Mouse (Mus musculus) megakaryocyte progenitor cell, adult 5-6 weeks (primary cell): ENCODE measurements around the gene Samd13. TPM values are rescaled to one million over a fixed set of nuclear protein-coding genes. Genes with fewer than 3 reads are reported as not detected.

ENCODE experiments used
- ATAC-seq: replicated peaks from 2 replicates; pipeline ENCODE4 v1.8.0; 2016; ENCODE audit warnings: mild to moderate bottlenecking, moderate TSS enrichment, inconsistent platforms; ENCODE audit not compliant: poor library complexity
- total RNA-seq, 2 experiments: library from RNA; stranded (forward) in 1 of 2; stranded (reverse) in 1 of 2; fragments of 157-497, 149-512 nt in 1 of 2; fragments of 200-1000 nt in 1 of 2; gene quantifications; 2 replicates each; pipeline versions ENCODE4 v1.2.3 to v1.2.4; 2015 to 2017

Gene Samd13
- total RNA-seq, 2 experiments from 2014 or later, result 0.96 to 1.2 TPM

DNA sequence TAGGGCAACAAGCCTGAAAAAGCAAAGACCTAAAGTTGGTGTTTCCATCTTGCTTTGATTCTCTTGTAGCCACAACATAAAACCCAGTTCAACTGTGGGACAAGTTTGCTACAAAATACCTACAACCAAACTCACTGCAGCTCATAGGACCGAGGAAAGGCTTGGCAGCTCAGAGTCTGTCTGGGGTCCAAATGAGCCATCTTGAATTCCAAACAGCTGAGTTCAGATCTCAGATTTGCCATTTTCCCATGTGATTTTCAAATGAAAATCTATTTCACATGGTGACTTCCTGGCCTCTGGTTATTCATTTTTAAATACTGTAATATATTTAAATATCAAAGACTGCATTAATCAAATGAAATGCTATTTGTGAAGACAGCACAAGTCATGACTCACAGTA is 10.3 kb downstream of the Samd13 start:
- ATAC-seq, result no peak

DNA sequence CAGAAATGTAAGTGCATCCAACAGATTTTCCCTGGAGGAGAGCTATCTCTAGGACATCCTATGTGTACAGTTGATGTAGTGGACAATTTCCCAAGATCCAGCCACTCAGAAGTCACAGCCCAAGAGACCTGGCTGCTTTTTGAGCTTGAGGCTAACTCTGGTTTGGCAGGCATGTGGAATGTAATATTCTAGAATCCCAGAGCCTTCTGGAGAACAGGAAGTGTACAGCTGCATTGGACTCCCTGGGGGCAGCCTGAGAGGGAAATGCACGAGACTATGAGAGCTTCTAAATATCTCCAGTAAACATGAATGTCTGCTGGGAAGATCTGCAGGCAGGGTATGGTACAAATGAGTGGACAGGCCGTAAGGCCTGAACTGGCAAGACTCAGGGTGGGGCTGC is 14.3 kb downstream of the Samd13 start:
- ATAC-seq, result no peak

DNA sequence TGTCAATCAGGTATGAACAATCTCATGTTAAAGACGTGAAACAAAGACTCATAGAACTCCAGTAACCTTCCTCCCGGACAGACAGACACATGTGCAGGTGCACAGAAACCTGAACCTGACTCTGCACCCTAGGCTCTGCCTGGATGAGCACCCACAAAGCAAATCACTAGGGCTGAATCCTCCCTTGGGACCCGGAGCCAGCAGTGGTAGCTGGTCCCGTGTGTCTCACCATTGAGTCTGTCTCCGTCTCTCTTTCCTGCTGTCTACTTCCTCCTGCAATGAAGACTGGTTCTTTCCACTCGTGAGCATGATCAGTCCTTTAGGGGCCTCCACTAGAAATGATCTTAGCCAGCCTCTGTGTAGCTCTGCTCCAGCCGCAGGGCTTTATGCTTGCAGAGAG is 23.5 kb downstream of the Samd13 start:
- ATAC-seq, result no peak

DNA sequence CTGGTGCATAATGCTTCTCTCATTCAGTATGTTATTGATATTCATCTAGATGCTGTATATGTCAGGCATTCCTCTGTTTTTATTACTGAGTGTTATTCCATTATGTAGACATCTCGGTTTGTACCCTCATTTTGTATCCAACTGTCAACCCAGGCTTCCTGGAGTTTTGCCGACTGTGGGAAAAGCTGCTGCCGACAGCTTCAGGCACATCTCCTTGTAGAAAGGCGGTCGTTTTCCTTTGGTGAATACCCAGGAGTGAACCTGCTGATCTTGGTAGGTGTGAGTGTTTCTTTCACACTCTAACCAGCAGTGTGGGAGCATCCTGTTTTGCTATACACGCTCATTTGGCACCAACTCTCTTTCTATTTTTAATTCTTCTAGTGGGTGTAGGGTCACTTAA is 24.4 kb downstream of the Samd13 start:
- ATAC-seq, result no peak

DNA sequence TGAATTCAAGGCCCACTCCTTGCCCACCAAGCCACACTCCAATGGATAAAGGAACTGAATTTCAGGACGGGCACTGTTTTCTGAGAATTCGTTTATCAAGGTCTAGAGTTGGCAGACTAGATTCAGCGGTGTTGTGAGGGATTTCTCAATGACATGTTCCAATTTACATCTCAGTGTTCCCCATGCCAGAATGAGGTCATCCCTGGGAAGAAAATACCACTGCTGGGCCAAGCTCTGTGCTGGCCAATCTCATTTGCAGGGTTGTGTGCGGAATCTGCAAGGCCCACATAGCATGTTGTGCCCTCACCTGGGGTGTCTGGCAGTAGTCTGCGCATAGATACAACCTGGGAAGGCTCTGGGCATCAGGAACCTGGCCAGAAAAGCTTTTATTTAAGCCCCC is 26.1 kb downstream of the Samd13 start:
- no peak for ATAC-seq

DNA sequence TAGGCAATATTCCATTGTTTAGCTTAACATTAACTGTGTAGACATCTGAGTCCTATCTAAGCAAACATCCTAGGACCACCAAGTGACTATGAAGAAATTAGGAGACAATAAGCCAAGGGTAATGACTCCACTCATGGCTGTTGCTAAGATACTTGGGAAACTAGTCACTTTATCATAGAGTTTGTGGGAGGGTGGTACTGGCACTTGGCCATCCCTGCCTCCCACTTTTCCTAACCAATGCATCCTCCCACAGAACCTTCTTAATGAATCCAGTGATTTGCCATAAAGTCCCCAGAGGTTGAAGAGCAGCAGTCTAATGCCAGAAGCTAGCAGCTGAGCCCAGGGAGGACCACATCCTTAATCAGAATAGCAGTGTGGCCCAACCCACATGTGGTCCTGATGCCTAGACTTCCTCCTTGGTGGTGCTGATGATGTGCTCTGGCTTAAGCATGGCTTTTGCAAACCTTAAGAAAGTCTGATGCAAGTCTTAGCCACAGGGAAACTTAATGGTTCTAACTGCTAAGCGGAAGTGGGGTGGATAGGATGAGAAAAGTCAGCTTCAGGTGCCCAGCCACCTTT is 27.2 kb downstream of the Samd13 start:
- peak; percentile 66 for ATAC-seq

DNA sequence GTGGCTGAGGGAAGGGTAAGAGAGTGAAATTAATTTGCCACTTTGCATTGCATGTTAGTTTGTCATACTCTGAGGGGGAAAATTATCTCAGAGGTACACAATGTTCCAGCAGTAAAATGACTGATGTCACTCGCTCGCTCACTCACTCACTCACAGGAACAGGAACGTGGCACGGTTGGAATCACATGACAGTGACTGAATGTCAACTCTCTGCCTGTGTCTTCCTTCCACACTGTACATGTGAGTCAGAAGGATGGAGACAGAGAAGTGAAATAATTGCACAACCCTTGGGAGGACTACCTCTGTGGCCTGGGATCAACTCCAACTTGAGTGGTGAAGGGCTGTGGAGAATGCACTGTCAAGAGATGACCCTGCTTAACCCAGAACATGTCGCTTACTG is 28.0 kb downstream of the Samd13 start:
- peak; percentile 62 for ATAC-seq

DNA sequence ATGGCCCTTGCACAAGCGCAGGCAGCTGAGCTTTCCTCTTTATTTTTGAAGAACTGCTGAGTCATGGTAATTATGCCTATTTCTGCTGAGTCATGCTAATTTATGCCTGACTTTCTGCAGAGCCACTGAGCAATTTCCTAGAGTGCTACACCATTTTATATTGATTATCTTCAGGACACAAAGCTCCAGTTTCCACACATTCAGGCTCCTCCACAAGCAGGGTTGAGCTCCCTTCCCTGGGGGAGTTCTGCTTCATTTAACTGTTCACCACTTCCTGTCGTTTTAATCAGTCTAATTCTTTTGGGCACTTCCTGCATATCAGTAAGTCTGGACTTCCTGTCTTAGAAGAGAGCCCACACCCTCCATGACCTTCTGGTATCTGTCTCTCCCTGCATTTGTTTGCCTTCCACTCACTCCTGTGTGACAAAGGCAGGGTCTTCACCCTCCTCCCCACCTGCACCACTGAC is 30.2 kb downstream of the Samd13 start:
- ATAC-seq, result peak; percentile 49

DNA sequence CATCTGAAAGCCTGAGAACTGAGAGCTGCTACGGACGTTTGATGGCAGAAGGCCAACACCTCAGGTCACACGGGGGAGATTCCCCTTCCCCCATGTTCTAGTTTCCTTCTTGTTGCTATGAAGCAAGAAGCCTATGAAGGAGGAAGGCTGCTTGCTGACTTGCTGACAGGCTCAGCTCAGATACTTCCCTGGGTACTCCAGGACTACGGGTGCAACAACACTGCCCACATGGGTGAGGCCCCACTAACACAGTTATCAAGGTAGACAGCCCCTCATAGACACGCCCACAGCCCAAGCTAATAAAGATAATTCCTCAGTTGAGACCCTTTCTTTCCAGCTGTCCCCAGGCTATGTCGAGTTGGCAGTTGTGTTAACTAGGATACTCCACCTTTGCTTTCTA is 31.7 kb downstream of the Samd13 start:
- ATAC-seq, result peak; percentile 41

DNA sequence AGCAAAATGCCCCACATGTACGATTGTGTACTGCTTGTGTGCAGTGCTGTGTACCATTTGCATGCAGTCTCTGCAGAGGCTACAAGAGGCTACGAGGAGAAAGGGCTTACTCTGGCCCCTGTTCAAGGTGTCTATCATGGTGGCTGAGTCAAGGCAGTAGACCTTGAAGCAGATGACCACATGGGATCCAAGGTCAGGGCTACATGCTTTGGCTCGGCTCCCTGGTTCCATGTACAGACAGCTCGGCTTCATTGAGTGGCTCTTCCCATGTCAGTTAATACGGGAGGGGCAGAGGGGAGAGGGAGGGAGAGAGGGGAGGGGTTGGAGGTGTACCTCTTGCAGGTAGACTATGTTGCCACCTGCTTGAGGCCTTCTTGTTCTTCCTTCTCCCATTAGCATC is 33.0 kb downstream of the Samd13 start:
- ATAC-seq, result no peak

DNA sequence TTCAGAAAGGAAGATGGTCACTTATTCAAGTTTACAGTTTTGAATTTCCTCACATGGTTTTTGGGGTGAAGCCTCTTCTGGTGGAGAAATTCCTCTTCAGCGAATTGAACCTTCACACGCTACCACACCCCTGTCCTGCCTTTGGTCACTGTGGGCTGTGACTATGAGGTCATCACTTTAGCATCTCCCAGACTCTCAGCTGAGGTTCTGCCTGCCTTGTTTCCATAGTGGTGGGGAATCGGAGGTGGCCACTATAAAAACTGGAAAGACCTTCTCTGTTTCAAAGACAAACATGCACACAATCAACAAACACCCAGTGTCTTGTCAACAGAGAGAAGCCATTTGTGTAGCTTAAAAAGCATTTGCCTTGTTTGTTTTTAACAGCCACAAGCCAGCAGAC is 34.2 kb downstream of the Samd13 start, which contains the start of gene 4930503B20Rik:
Gene 4930503B20Rik (minus strand): TSS at position 101 of the 400 bp plus-strand sequence.
- no peak for ATAC-seq

DNA sequence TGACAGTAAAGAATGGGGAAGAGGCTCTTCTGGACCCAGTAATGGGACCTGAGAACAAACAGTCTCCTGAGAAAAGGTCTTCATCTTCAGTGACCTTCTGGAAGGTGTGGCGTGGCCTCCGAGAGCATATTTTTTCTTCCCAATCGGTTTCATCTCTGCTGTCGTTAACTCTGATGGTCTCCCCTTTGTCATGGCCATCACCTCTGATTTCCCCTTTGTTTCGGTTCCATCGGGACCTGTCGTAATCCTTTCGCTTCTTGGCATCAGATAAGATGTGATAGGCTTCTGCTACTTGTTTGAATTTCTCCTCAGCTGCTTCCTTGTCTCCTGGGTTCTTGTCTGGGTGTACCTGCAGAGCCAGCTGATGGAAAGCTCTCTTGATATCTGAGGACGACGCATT is 34.7 kb downstream of the Samd13 start:
- no peak for ATAC-seq

DNA sequence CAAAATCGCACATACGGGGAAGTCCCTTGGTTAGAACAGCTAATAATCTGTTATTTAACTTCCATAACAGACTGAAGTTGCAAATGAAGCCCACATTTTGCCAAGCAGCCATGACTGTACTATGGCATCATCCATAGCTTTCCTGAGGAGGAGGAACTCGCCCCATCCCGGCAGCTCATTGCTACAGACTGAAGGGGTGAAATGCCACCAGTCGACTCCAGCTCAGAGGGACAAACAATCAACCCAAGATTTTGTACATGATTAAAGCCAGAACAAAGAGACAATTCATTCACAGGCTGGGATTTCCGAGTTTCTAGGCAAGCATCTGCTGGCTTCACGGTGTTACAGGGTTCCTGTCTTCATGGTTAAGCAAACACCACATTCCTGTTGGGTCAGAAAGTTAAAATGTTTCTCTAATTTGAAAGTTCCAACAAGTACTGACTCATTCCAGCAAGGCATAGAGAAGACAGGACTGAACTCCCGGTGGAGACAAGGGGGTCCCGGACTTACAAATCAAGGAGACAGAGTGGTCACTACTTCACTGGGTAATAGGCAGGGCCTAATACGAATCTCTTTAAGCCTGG is 36.0 kb downstream of the Samd13 start:
- ATAC-seq, result no peak

DNA sequence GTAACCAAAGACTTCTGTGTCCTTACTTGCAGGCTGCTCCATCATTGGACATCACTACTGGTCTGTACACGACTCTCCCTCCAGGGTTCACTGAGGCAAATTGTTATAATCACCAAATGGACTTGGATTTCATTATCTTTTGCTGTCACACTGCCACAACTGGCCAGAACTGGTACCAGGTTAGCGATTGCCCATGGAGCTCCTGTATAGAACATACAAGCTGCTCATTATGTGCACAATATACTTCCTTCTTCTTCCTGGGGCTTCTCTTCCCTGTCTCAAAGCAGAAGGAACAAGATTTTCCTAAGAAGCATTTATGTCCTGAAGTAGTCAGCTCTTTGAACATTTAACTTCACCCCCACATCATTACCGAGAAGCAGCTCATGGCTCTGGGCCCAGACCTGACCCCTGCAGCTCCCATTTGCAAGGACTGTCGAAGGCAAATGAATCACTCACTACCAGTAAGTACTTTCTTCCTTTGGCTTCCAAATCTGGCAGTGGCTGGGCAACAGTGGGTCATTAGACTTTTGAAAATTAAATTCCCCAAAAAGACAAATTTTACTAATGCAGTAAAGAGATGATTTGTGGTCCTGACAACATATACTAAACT is 43.5 kb downstream of the Samd13 start:
- no peak for ATAC-seq

DNA sequence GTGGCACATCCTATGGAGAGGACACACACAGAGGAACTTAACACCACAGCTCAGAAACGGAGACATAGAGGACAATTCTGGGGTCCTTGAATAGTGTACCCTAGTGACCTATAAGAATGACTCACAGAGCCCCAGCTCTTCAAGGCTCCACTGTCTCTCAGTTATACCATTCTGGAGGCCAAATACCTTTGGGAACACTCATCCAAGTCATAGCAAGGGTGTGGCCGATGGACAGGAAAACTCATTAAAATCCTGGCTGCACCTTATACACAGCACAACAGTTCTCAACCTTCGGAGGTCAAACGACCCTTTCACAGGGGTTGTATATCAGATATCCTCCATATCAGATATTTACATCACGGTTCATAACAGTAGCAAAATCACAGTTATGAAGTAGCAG is 52.9 kb downstream of the Samd13 start:
- ATAC-seq, result no peak

DNA sequence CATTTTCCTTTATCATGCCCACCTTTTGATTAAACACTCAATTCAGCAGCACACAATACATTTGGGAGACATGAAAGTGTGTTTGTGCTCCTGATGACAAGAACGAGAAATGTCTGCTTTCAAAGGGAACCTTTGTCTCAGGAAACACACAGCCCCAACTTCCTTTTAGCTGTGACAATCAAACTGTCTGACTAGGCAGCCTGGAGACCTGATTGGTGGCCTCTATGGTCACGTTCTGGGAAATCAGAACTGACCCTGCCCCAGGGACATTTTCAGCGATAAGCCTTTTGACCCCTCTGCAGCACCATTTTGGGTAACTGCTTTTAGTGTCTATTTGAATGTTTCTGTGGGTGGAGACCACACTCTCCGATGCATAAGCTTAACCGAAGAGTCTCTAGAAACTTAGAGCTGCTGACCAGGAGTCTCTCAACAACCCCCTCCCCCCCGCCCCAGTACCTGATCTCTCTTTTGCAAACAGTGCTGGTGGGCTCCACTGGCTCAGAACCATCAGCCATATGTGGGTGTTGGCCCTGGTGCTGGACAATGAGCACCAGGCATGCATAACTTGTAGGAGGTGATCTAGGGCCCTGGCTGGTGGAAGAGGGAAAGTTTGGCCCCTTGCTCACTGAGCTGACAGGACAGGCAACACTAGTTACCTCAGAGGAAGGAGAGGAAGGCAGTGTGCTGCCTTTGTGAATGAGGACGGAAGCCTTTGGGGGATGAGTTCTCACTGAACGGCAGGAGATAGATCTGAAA is 57.0 kb downstream of the Samd13 start:
- ATAC-seq, result peak; percentile 51; the same call in 1 of the 2 replicates

DNA sequence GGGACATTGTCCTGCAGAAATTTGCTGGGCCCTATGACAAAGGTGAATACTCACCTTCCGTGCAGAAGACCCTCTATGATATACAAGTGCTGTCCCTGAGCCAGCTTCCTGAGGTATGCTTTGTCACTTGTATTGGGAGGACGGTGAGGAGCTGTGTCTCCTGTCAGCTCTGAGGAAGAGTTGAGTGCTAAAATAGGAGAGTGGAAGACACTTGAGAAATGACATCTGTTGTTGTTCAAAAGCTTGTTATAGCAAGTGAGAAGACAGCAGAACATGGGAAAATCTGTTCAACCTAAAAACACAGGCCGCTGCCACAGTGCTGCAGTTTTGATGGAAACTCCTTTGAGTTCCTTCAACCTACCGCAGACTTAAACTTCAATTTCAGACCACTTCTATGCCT is 59.6 kb downstream of the Samd13 start:
- ATAC-seq, result no peak

DNA sequence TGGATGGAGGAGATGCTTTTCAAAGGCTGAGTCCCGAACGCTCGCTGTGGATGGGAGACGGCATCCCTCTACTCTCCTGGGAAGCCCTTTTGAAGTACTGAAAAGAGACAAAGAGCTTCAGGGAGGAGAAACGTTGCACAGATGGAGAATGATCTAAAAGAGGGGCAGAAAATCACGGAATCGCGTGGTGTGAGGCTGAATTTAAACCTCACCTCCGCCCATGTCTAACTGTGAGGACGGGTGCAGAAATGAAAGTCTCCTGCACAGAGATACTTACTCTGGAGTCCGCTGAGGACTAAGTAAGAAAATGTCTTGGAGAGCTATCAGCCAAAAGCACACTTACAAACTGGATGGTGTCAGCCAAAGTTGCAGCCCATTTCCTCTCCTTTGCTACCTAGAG is 63.4 kb downstream of the Samd13 start:
- ATAC-seq, result no peak

DNA sequence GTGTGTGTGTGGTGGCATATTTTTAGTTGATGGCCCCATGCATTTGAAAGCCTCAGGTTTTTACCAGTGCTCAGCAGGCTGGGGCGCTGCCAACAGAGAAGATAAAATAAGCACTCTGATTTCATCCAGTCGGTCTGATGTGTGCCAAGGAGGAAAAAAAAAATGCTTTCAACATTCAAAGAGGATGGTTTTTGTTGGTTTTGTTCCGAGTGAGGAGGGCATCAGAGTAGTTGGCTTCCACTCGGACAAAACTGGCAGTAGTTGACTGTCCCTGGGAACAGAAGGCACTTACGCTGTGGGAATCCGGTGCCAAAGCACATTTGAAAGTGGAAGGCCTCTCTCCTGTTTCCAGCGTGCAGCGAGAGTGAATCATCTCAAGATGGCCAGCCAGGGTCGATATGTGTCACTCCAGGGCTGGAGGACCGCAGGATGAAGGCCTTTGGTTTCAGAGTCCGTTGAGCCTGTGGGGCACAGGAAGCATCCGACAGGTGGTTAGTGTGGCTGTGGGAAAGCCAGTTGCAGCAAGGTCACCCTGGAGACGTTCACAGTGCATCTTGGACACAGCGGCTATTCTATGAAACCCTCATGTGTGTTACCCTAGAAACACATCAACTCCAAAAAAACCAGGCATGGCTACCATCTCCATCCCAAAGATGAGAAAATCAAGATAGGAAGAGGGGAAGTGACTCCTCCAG is 64.7 kb downstream of the Samd13 start:
- peak; percentile 17; the same call in 1 of the 2 replicates for ATAC-seq

DNA sequence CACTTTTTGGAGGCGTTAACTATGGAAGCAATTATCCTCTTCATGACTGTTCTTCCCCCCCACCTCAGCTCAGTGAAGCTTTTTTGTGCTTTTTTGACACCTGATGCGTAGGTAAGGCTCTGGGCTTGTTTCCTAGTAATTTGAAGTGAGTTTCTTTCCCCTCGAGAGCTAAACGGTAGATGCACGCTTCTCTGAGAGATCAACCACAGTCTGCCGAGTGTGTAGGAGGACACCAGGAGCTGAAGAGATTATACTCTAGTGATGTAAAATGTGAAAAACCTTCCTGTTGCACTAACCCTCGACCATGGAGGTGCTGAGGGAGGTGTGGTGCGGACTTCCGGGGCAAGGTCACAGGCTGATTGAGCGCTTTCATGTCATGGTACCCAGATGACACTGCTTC is 65.3 kb downstream of the Samd13 start:
- ATAC-seq, result no peak

DNA sequence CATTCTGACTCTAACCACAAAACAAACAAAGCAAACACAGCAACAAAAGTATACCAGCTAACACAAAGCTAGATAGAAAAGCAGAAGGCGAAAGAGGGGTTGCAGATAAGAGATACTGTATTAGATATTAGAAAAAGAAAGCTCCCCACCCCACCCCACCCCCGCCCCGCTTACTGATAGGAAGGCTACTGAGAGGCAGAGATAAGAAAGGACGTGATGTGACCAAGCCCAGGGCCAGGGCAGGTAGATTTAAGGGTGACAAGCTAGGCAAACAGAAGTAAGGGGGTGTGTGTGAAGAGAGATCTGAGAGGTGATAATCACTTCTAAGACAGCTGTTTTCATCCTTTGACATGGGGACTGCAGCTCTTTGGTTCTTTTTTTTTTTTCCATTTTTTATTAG is 67.0 kb downstream of the Samd13 start:
- no peak for ATAC-seq
